ENCODE assay signal across 8 mouse cellular contexts in the genomic region with DNA sequence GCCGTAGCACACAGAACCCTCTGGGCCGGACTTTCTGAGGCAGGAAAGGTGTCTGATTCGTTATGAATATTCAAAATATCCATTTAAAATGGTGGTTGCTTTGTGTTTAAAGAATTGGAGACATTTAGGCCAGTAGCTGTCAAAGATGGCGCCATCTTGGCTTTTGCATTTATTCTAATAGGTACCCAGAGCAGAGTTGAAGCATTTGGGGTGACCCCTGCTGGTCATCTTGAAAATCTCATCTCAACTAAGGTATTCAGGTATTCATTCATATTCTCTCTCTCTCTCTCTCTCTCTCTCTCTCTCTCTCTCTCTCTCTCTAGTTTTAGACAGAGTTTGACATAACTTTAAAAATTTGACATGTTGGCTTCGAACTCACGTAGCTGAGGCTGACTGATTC. TPM values are rescaled to one million over a fixed set of nuclear protein-coding genes. Genes with fewer than 3 reads are reported as not detected.
DNase-seq lines count a peak whose midpoint lies in the region; ATAC-seq and TF ChIP-seq lines count a peak whose summit lies in the region.

No protein-coding gene starts in this region.

- peak; percentile 53 for TF ChIP-seq CTCF in kidney, postnatal 0 days (IDR thresholded peaks at IDR 0.05; ENCODE audit: low read depth)
- TF ChIP-seq CTCF in E14TG2a.4 (conservative IDR thresholded peaks at IDR 0.05; ENCODE audit: low read length) = peak; percentile 34

- WGBS in kidney, postnatal 0 days = 84% methylated on average over 6 of the region's 6 CpGs
- WGBS in midbrain, embryonic 10.5 days = 74% methylated on average over 6 of the region's 6 CpGs

- H3K27me3 ChIP-seq in kidney, postnatal 0 days (ENCODE audit: insufficient read depth, low read length) = no peaks in the 10 kb centered on the region
- H3K27me3 ChIP-seq in E14TG2a.4 (ENCODE audit: insufficient read depth, low read length) = peaks cover 13% of the 10 kb centered on the region
- H3K27me3 ChIP-seq in midbrain, embryonic 10.5 days (ENCODE audit: low read depth, poor library complexity, severe bottlenecking) = no peaks in the 10 kb centered on the region

- H3K9ac ChIP-seq in kidney, postnatal 0 days (ENCODE audit: low read depth, low read length) = no peak overlapping the region

- no peaks in the 10 kb centered on the region for H3K9me3 ChIP-seq in kidney, postnatal 0 days (replicated peaks; ENCODE audit: low read length)
- no peaks in the 10 kb centered on the region for H3K9me3 ChIP-seq in E14TG2a.4 (ENCODE audit: low read length)
- H3K9me3 ChIP-seq in midbrain, embryonic 10.5 days (replicated peaks) = no peaks in the 10 kb centered on the region

- H3K4me1 ChIP-seq in kidney, postnatal 0 days (replicated peaks; ENCODE audit: insufficient read depth, low read length) = no peaks in the 10 kb centered on the region
- H3K4me1 ChIP-seq in E14TG2a.4 (replicated peaks; ENCODE audit: low read depth, low read length) = peaks cover 13% of the 10 kb centered on the region
- peaks cover 4% of the 10 kb centered on the region; the same call in 1 of the 2 replicates for H3K4me1 ChIP-seq in midbrain, embryonic 10.5 days

- no peak for DNase-seq in kidney, postnatal 0 days (ENCODE audit: low spot score)
- no peak for DNase-seq in kidney, postnatal 14 days
- peak; percentile 47 for DNase-seq in c-Kit-positive CD71-negative TER-119-negative erythroid progenitor cells, embryonic 14.5 days (ENCODE audit: low read depth)
- DNase-seq in mesoderm, embryonic 11.5 days (ENCODE audit: low read depth, low spot score) = peak; percentile 24
- no peak for DNase-seq in right cerebral cortex, postnatal 36 days (ENCODE audit: low spot score in 2 of 2)
- DNase-seq in midbrain, embryonic 10.5 days (ENCODE audit: low spot score) = no peak
- no peak for DNase-seq in kidney, adult 18-20 months

- no peak overlapping the region for H3K27ac ChIP-seq in kidney, postnatal 0 days
- H3K27ac ChIP-seq in midbrain, embryonic 10.5 days (replicated peaks) = no peak overlapping the region

- no peaks in the 10 kb centered on the region for H3K36me3 ChIP-seq in kidney, postnatal 0 days (ENCODE audit: insufficient read depth, low read length)
- H3K36me3 ChIP-seq in E14TG2a.4 (ENCODE audit: insufficient read depth, low read length) = no peaks in the 10 kb centered on the region
- no peaks in the 10 kb centered on the region for H3K36me3 ChIP-seq in midbrain, embryonic 10.5 days

- no peak overlapping the region for H3K4me3 ChIP-seq in kidney, postnatal 0 days (replicated peaks; ENCODE audit: low read depth, low read length)
- H3K4me3 ChIP-seq in E14TG2a.4 (replicated peaks; ENCODE audit: low read length) = no peak overlapping the region
- H3K4me3 ChIP-seq in midbrain, embryonic 10.5 days = no peak overlapping the region

- ATAC-seq in kidney, postnatal 0 days (replicated peaks; ENCODE audit: low FRiP score, low read depth) = no peak

- H3K4me2 ChIP-seq in kidney, postnatal 0 days (ENCODE audit: low read length) = no peak overlapping the region

RNA-seq across cellular contexts. Expression of gene Mrvi1, which starts 35.5 kb away (rescaled TPM):
- 9.3 and 9.5 TPM in 2 replicates for polyA plus RNA-seq in kidney, postnatal 0 days (2015; fragmentation: Nextera tagmentation; extraction: Ambion mirVana)
- 1.0 and 1.6 TPM in 2 replicates for polyA plus RNA-seq in midbrain, embryonic 10.5 days (2016; fragmentation: Nextera tagmentation; extraction: Ambion mirVana)

Comparison
In these comparisons a context has a peak if more than half of its experiments do, and no peak if none do; other contexts are left out.
1. DNase-seq: peak in c-Kit-positive CD71-negative TER-119-negative erythroid progenitor cells, embryonic 14.5 days (single experiment) and mesoderm, embryonic 11.5 days (single experiment); none in kidney, postnatal 0 days (single experiment), kidney, postnatal 14 days (single experiment), right cerebral cortex, postnatal 36 days (0 of 2), midbrain, embryonic 10.5 days (single experiment) and kidney, adult 18-20 months (single experiment).